Mouse (Mus musculus) lung, postnatal 36 days (tissue): ENCODE results near the gene Trub2.

Source experiments
- DNase-seq: peaks from one replicate; pipeline ENCODE4 v3.0.0; 2022; ENCODE audit warnings: mixed read lengths

The Trub2 gene

GRCm38 (mm10) chr2:29771611-29772461 lies 16.5 kb downstream of the Trub2 start:
- peak; percentile 43 for DNase-seq

GRCm38 (mm10) chr2:29770162-29770561 lies 18.1 kb downstream of the Trub2 start:
- no peak for DNase-seq

- no peak for DNase-seq
Measured at GRCm38 (mm10) chr2:29768901-29769300, 19.4 kb downstream of the Trub2 start.

GRCm38 (mm10) chr2:29767976-29768709 lies 20.2 kb downstream of the Trub2 start:
- peak; percentile 56 for DNase-seq

GRCm38 (mm10) chr2:29764831-29765230 lies 23.5 kb downstream of the Trub2 start:
- peak; percentile 78 for DNase-seq

GRCm38 (mm10) chr2:29755693-29756092 lies 32.6 kb downstream of the Trub2 start:
- no peak for DNase-seq

- DNase-seq: no peak
Measured at GRCm38 (mm10) chr2:29752397-29752796, 35.9 kb downstream of the Trub2 start.

- DNase-seq: peak; percentile 42
Measured at GRCm38 (mm10) chr2:29751497-29751896, 36.8 kb downstream of the Trub2 start, which contains the start of gene Gm13420. Gene Gm13420 (minus strand): TSS chr2:29751685.

GRCm38 (mm10) chr2:29748499-29748898 lies 39.8 kb downstream of the Trub2 start:
- DNase-seq: no peak

GRCm38 (mm10) chr2:29747852-29748251 lies 40.5 kb downstream of the Trub2 start:
- peak; percentile 45 for DNase-seq

- DNase-seq: no peak
Measured at GRCm38 (mm10) chr2:29747188-29747782, 41.0 kb downstream of the Trub2 start.

GRCm38 (mm10) chr2:29744256-29744655 lies 44.0 kb downstream of the Trub2 start:
- DNase-seq: no peak

- DNase-seq: no peak
Measured at GRCm38 (mm10) chr2:29741207-29741606, 47.1 kb downstream of the Trub2 start.

GRCm38 (mm10) chr2:29739368-29739767 lies 48.9 kb downstream of the Trub2 start:
- DNase-seq: peak; percentile 48

- no peak for DNase-seq
Measured at GRCm38 (mm10) chr2:29738799-29739198, 49.5 kb downstream of the Trub2 start.

- DNase-seq: no peak
Measured at GRCm38 (mm10) chr2:29737209-29737925, 50.9 kb downstream of the Trub2 start.

- peak; percentile 52 for DNase-seq
Measured at GRCm38 (mm10) chr2:29735708-29736107, 52.6 kb downstream of the Trub2 start.

GRCm38 (mm10) chr2:29733348-29733747 lies 55.0 kb downstream of the Trub2 start:
- DNase-seq: no peak

- DNase-seq: no peak
Measured at GRCm38 (mm10) chr2:29732559-29732958, 55.7 kb downstream of the Trub2 start.

GRCm38 (mm10) chr2:29731545-29731944 lies 56.8 kb downstream of the Trub2 start:
- peak; percentile 74 for DNase-seq

GRCm38 (mm10) chr2:29729500-29729899 lies 58.8 kb downstream of the Trub2 start:
- no peak for DNase-seq

GRCm38 (mm10) chr2:29724664-29725365 lies 63.5 kb downstream of the Trub2 start:
- peak; percentile 18 for DNase-seq
